Mouse (Mus musculus): ENCODE measurements around the gene Ctdsp1.

Gene Ctdsp1

GRCm38 (mm10) chr1:74444538-74444937, 53.2 kb downstream of the Ctdsp1 start:
- no peak for DNase-seq (ENCODE audit: low spot score in 2 of 2)
